Mouse (Mus musculus) liver, embryonic 16.5 days (tissue): ENCODE results near the gene Xirp2. TPM values are rescaled to one million over a fixed set of nuclear protein-coding genes. Genes with fewer than 3 reads are reported as not detected.
"Not testable (repeated sequence)": the region's sequence is repeated elsewhere in the genome, so short reads cannot be mapped to it uniquely, and the experiment has no call there.

Source experiments
- ATAC-seq: fragments of 200-750 bp; cut with Nextera tagmentation; 2 replicates; pipeline ENCODE4 v1.8.0; 2017; ENCODE audit warnings: low read depth, mild to moderate bottlenecking, moderate number of reproducible peaks, moderate library complexity
- H3K27ac ChIP-seq: fragments of 300-500 bp; sonication (generic); 2 replicates; pipeline ENCODE4 v1.5.1; 2014; ENCODE audit warnings: mild to moderate bottlenecking, low read length
- H3K27me3 ChIP-seq: fragments of 300-500 bp; sonication (generic); 2 replicates; pipeline ENCODE4 v1.6.1; 2014; ENCODE audit warnings: low read depth, low read length, mixed read lengths; ENCODE audit not compliant: control insufficient read depth, insufficient read depth
- H3K36me3 ChIP-seq: fragments of 300-500 bp; sonication (generic); 2 replicates; pipeline ENCODE4 v1.6.1; 2014; ENCODE audit warnings: mild to moderate bottlenecking; ENCODE audit not compliant: control insufficient read depth, insufficient read depth
- H3K4me1 ChIP-seq: fragments of 300-500 bp; sonication (generic); 2 replicates; pipeline ENCODE4 v1.6.1; 2014; ENCODE audit warnings: low read depth, low read length, mixed read lengths; ENCODE audit not compliant: control insufficient read depth
- H3K4me2 ChIP-seq: fragments of 300-500 bp; sonication (generic); 2 replicates; pipeline ENCODE4 v1.6.1; 2014; ENCODE audit warnings: low read depth, low read length, mixed read lengths
- H3K4me3 ChIP-seq: fragments of 300-500 bp; sonication (generic); 2 replicates; pipeline ENCODE4 v1.5.1; 2014; ENCODE audit warnings: low read depth, mild to moderate bottlenecking, low read length
- H3K9ac ChIP-seq: fragments of 300-500 bp; sonication (generic); 2 replicates; pipeline ENCODE4 v1.6.1; 2014; ENCODE audit warnings: low read depth, low read length
- H3K9me3 ChIP-seq: fragments of 300-500 bp; sonication (generic); replicated peaks from 2 replicates; pipeline ENCODE4 v1.6.1; 2016; ENCODE audit warnings: low read length; ENCODE audit not compliant: control insufficient read depth
- WGBS: fragments of 180-500 bp; shearing (Covaris S2); extraction: QIAGEN DNeasy Blood & Tissue Kit; methylation state at CpG from one replicate; pipeline ENCODE4 v1.1.7; 2014; ENCODE audit not compliant: insufficient replicate concordance; 5-methylcytosine and 5-hydroxymethylcytosine counted together
- polyA plus RNA-seq: library from polyadenylated mRNA; unstranded; fragments of >200 nt; fragmentation: Nextera tagmentation; extraction: Ambion mirVana; gene quantifications from 2 replicates; pipeline ENCODE4 v1.2.1, GENCODE M21; 2015

Gene Xirp2
- polyA plus RNA-seq: 0.02 TPM in 1 of 2 replicates, not detected in the other

GRCm38 (mm10) chr2:67445780-67446179 is at the start of gene Xirp2:
Gene Xirp2, plus strand, starts transcription at chr2:67446002.
- H3K36me3 ChIP-seq: no peaks in the 10 kb centered on the region
- H3K4me3 ChIP-seq: no peak within 1 kb of the TSS
- H3K27me3 ChIP-seq: no peaks in the 10 kb centered on the region
- no peaks in the 10 kb centered on the region for H3K9me3 ChIP-seq
- WGBS: 54% methylated on average over 3 of the region's 3 CpGs
- H3K4me2 ChIP-seq: no peak within 1 kb of the TSS
- H3K4me1 ChIP-seq: no peaks in the 10 kb centered on the region
- no peak within 1 kb of the TSS for H3K9ac ChIP-seq
- no peak within 1 kb of the TSS for H3K27ac ChIP-seq
- no peak for ATAC-seq

GRCm38 (mm10) chr2:67413425-67413824 is 32.4 kb upstream of the Xirp2 start, which contains the start of gene Gm21830:
Gene Gm21830, plus strand, starts transcription at chr2:67413725.
- not testable (repeated sequence) for H3K27me3 ChIP-seq, H3K27ac ChIP-seq, H3K36me3 ChIP-seq, H3K9ac ChIP-seq, H3K4me1 ChIP-seq, H3K4me2 ChIP-seq, H3K4me3 ChIP-seq, ATAC-seq, H3K9me3 ChIP-seq
- no CpG with 5 or more reads among the region's 1 CpGs for WGBS

DNA sequence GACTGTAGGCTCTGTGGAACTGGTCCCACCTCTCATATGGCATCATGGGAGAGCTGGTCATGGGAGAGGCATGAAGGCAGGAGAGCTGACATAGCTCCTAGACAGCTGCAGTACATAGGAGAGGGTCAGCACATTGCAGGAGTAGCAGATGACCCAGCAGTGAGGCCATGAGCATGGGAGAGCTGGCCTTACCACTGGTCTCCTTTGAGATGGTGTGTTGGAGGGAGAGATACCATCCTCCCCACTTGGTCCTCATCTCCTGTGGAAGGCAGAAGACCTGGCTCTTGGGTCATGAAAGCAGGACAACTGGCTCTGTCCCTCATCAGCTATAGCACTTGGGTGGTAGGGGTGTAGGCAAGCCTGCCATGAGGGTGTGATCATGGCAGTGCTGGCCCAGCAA is 24.9 kb upstream of the Xirp2 start:
- H3K9me3 ChIP-seq: no peaks in the 10 kb centered on the region

GRCm38 (mm10) chr2:67422799-67423198 is 23.0 kb upstream of the Xirp2 start:
- Histone ChIP-seq H3K27ac (no peak overlapping the region), H3K36me3 (no peaks in the 10 kb centered on the region), H3K4me3 (no peak overlapping the region), H3K27me3 (no peaks in the 10 kb centered on the region), H3K9ac (no peak overlapping the region), H3K4me2 (no peak overlapping the region), H3K4me1 (no peaks in the 10 kb centered on the region), H3K9me3 (no peaks in the 10 kb centered on the region)
- ATAC-seq: no peak
- 53% methylated on average over 1 of the region's 1 CpGs for WGBS

More for the DNA sequence above, 24.9 kb upstream of the Xirp2 start:
- Histone ChIP-seq H3K9ac (no peak overlapping the region), H3K4me3 (no peak overlapping the region), H3K4me2 (no peak overlapping the region), H3K36me3 (no peaks in the 10 kb centered on the region), H3K4me1 (no peaks in the 10 kb centered on the region), H3K27ac (no peak overlapping the region), H3K27me3 (no peaks in the 10 kb centered on the region)
- ATAC-seq: no peak

DNA sequence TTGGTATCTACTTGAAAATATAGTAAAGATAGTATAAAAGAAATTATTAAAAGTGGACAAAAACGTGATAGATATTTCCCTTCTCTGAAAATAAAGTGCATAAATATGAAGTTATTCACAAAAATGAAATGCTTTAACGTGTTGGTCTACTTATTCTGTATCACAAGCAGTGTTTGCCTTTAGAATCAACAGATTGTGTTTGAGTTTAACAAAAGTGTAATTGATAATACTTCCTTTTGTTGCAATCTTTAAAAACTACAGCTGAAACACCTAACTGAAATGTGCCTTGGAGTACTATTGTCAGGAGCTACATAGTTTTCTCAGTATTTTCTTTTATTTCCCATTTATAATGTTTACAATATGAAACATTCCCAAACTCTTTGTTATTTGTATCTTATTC is 12.7 kb upstream of the Xirp2 start, which contains the start of gene Gm26727:
Gene Gm26727, minus strand, starts transcription at position 101 of the 400 bp plus-strand sequence.
- no peak within 1 kb of the TSS for H3K27ac ChIP-seq
- WGBS: 31% methylated on average over 2 of the region's 2 CpGs
- no peak within 1 kb of the TSS for H3K4me3 ChIP-seq
- no peak within 1 kb of the TSS for H3K4me2 ChIP-seq
- H3K9me3 ChIP-seq: no peaks in the 10 kb centered on the region
- H3K36me3 ChIP-seq: no peaks in the 10 kb centered on the region
- no peaks in the 10 kb centered on the region for H3K27me3 ChIP-seq
- no peak within 1 kb of the TSS for H3K9ac ChIP-seq
- no peaks in the 10 kb centered on the region for H3K4me1 ChIP-seq
- no peak for ATAC-seq

GRCm38 (mm10) chr2:67438309-67438708 is 7.5 kb upstream of the Xirp2 start:
- Histone ChIP-seq H3K9me3 (no peaks in the 10 kb centered on the region), H3K27ac (no peak overlapping the region), H3K4me3 (no peak overlapping the region), H3K4me1 (no peaks in the 10 kb centered on the region), H3K27me3 (no peaks in the 10 kb centered on the region), H3K4me2 (no peak overlapping the region), H3K36me3 (no peaks in the 10 kb centered on the region), H3K9ac (no peak overlapping the region)
- 33% methylated on average over 8 of the region's 8 CpGs for WGBS
- ATAC-seq: no peak

DNA sequence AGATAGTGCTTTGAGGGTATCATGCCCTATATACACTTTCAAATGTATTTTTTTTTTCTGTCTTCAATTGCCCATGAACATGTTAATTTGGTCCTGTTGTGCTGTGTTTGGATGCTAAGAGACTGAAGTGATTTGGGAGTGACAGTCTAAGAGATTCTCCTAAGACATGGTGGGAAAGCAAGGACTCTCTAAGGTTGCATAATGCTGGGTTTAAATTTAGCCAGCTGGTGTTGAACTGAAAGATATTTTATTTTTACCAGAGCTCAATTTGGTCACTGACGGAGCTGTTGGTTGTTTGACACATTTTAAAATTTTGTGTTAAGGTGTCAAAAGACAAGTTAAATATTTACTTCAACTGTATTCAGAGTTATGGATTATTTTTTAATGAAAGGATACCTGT is 970 bp downstream of the Xirp2 start:
- 61% methylated on average over 1 of the region's 1 CpGs for WGBS

DNA sequence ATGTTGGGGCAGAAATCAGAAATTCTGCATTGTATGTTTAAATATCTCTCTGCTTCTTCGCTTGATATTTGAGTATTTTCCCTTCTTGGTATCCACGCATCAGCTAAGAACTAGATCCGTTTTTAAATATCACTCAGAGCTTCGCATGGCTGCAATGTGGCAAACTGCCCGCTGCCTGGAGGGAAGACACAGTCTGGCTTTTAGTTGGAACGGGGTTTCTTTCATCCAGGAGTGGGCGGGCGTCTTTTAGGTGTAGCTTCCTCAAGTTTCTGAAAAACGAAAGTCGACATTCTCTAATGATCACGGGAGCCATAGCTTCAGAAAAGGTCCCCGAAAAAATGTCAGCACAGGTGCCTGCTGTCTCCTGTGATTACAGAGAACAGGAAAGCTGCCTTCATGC is 1.4 kb downstream of the Xirp2 start:
- H3K9me3 ChIP-seq: no peaks in the 10 kb centered on the region
- no peak for ATAC-seq
- H3K4me1 ChIP-seq: no peaks in the 10 kb centered on the region
- no peak overlapping the region for H3K4me2 ChIP-seq
- no peaks in the 10 kb centered on the region for H3K36me3 ChIP-seq
- 62% methylated on average over 12 of the region's 12 CpGs for WGBS
- no peak overlapping the region for H3K4me3 ChIP-seq
- no peaks in the 10 kb centered on the region for H3K27me3 ChIP-seq
- H3K27ac ChIP-seq: no peak overlapping the region
- H3K9ac ChIP-seq: no peak overlapping the region

More for the DNA sequence above, 970 bp downstream of the Xirp2 start:
- Histone ChIP-seq H3K9ac (no peak overlapping the region), H3K4me1 (no peaks in the 10 kb centered on the region), H3K36me3 (no peaks in the 10 kb centered on the region), H3K27me3 (no peaks in the 10 kb centered on the region), H3K4me2 (no peak overlapping the region), H3K4me3 (no peak overlapping the region), H3K27ac (no peak overlapping the region), H3K9me3 (no peaks in the 10 kb centered on the region)
- ATAC-seq: no peak

GRCm38 (mm10) chr2:67460857-67461256 is 15.1 kb downstream of the Xirp2 start:
- ATAC-seq: no peak
- H3K9me3 ChIP-seq: no peaks in the 10 kb centered on the region
- H3K36me3 ChIP-seq: no peaks in the 10 kb centered on the region
- no peak overlapping the region for H3K4me2 ChIP-seq
- H3K4me3 ChIP-seq: no peak overlapping the region
- H3K27me3 ChIP-seq: no peaks in the 10 kb centered on the region
- no peak overlapping the region for H3K27ac ChIP-seq
- WGBS: 43% methylated on average over 3 of the region's 3 CpGs
- H3K9ac ChIP-seq: no peak overlapping the region
- H3K4me1 ChIP-seq: no peaks in the 10 kb centered on the region
